Mouse (Mus musculus) E14TG2a.4 (cell line): ENCODE data around the gene Smo.
"Not testable (repeated sequence)": the region's sequence is repeated elsewhere in the genome, so short reads cannot be mapped to it uniquely, and the experiment has no call there.

Source experiments
- H3K27me3 ChIP-seq: 2 replicates; pipeline ENCODE4 v1.6.1; 2014; ENCODE audit warnings: low read length, control low read depth; ENCODE audit not compliant: insufficient read depth
- H3K36me3 ChIP-seq: 2 replicates; pipeline ENCODE4 v1.6.1; 2014; ENCODE audit warnings: low read length, control low read depth; ENCODE audit not compliant: insufficient read depth
- H3K4me1 ChIP-seq: replicated peaks from 2 replicates; pipeline ENCODE4 v1.6.1; 2014; ENCODE audit warnings: low read depth, low read length, control low read depth
- H3K4me3 ChIP-seq: replicated peaks from 2 replicates; pipeline ENCODE4 v1.5.1; 2014; ENCODE audit warnings: mild to moderate bottlenecking, low read length
- H3K9me3 ChIP-seq: 2 replicates; pipeline ENCODE4 v1.6.1; 2014; ENCODE audit warnings: low read length, control low read depth
- CTCF ChIP-seq: conservative IDR thresholded peaks from 2 replicates; pipeline ENCODE4 v1.5.1; 2014; ENCODE audit warnings: low read length
- NANOG ChIP-seq: IDR thresholded peaks from 2 replicates; pipeline ENCODE4 v1.6.1; 2014; ENCODE audit warnings: borderline replicate concordance, low read length, mixed read lengths
- POU5F1 ChIP-seq: IDR thresholded peaks from 2 replicates; pipeline ENCODE4 v1.6.1; 2014; ENCODE audit warnings: low read length, borderline replicate concordance

Smo gene

GRCm38 (mm10) chr6:29736610-29737458 is 1.5 kb downstream of the Smo start:
- peaks cover 62% of the 10 kb centered on the region for H3K27me3 ChIP-seq
- TF ChIP-seq NANOG (no peak), CTCF (no peak), POU5F1 (no peak)
- H3K4me3 ChIP-seq: peak overlapping the region; percentile 88
- H3K4me1 ChIP-seq: peaks cover 16% of the 10 kb centered on the region
- no peaks in the 10 kb centered on the region for H3K9me3 ChIP-seq
- H3K36me3 ChIP-seq: peaks cover 3% of the 10 kb centered on the region; the same call in 1 of the 2 replicates

GRCm38 (mm10) chr6:29751466-29752152 is 16.3 kb downstream of the Smo start:
- peaks cover 4% of the 10 kb centered on the region; the same call in 1 of the 2 replicates for H3K27me3 ChIP-seq
- H3K4me1 ChIP-seq: peaks cover 18% of the 10 kb centered on the region
- H3K36me3 ChIP-seq: peaks cover 6% of the 10 kb centered on the region; the same call in 1 of the 2 replicates
- no peak overlapping the region for H3K4me3 ChIP-seq
- TF ChIP-seq POU5F1 (no peak), NANOG (no peak), CTCF (no peak)
- peaks cover 27% of the 10 kb centered on the region for H3K9me3 ChIP-seq

GRCm38 (mm10) chr6:29753336-29753735 is 18.0 kb downstream of the Smo start:
- H3K9me3 ChIP-seq: peaks cover 12% of the 10 kb centered on the region
- H3K4me1 ChIP-seq: peaks cover 30% of the 10 kb centered on the region
- no peak overlapping the region for H3K4me3 ChIP-seq
- peaks cover 13% of the 10 kb centered on the region for H3K36me3 ChIP-seq
- H3K27me3 ChIP-seq: peaks cover 4% of the 10 kb centered on the region; the same call in 1 of the 2 replicates
- no peak for TF ChIP-seq NANOG
- TF ChIP-seq POU5F1: no peak
- TF ChIP-seq CTCF: no peak

- Histone ChIP-seq H3K36me3 (peaks cover 15% of the 10 kb centered on the region), H3K27me3 (peaks cover 4% of the 10 kb centered on the region; the same call in 1 of the 2 replicates), H3K4me3 (no peak overlapping the region), H3K9me3 (no peaks in the 10 kb centered on the region), H3K4me1 (peaks cover 42% of the 10 kb centered on the region)
- TF ChIP-seq NANOG: no peak
- TF ChIP-seq CTCF: no peak
- TF ChIP-seq POU5F1: no peak
These were observed 20.7 kb downstream of the Smo start for GRCm38 (mm10) chr6:29756001-29756400.

- Histone ChIP-seq H3K36me3 (peaks cover 15% of the 10 kb centered on the region), H3K27me3 (peaks cover 4% of the 10 kb centered on the region; the same call in 1 of the 2 replicates), H3K4me1 (peaks cover 42% of the 10 kb centered on the region), H3K4me3 (no peak overlapping the region), H3K9me3 (no peaks in the 10 kb centered on the region)
- TF ChIP-seq CTCF: no peak
- no peak for TF ChIP-seq NANOG
These were observed 21.2 kb downstream of the Smo start for GRCm38 (mm10) chr6:29756476-29756875.

- H3K36me3 ChIP-seq: peaks cover 15% of the 10 kb centered on the region
- peak overlapping the region; percentile 33; the same call in 1 of the 2 replicates for H3K4me3 ChIP-seq
- H3K27me3 ChIP-seq: peaks cover 4% of the 10 kb centered on the region; the same call in 1 of the 2 replicates
- no peaks in the 10 kb centered on the region for H3K9me3 ChIP-seq
- no peak for TF ChIP-seq NANOG
- TF ChIP-seq CTCF: peak; percentile 91
- TF ChIP-seq POU5F1: no peak
- peaks cover 35% of the 10 kb centered on the region for H3K4me1 ChIP-seq
These were observed 23.1 kb downstream of the Smo start for GRCm38 (mm10) chr6:29758417-29758816.

GRCm38 (mm10) chr6:29759012-29759679 is 23.8 kb downstream of the Smo start:
- Histone ChIP-seq H3K4me1 (peaks cover 34% of the 10 kb centered on the region), H3K4me3 (peak overlapping the region; percentile 33; the same call in 1 of the 2 replicates), H3K36me3 (peaks cover 15% of the 10 kb centered on the region), H3K27me3 (no peaks in the 10 kb centered on the region), H3K9me3 (no peaks in the 10 kb centered on the region)
- TF ChIP-seq NANOG (no peak), POU5F1 (no peak), CTCF (no peak)

- H3K4me3 ChIP-seq, H3K27me3 ChIP-seq, H3K9me3 ChIP-seq: not testable (repeated sequence)
- Histone ChIP-seq H3K4me1 (peaks cover 24% of the 10 kb centered on the region), H3K36me3 (peaks cover 12% of the 10 kb centered on the region)
These were observed 25.1 kb downstream of the Smo start for GRCm38 (mm10) chr6:29760397-29760796.
